Mouse (Mus musculus) kidney, postnatal 14 days (tissue): ENCODE results near the gene Ctnnd2.
A peak's percentile ranks its signal among the peaks of the same experiment; 100 is the strongest.
"Not testable (repeated sequence)": the region's sequence is repeated elsewhere in the genome, so short reads cannot be mapped to it uniquely, and the experiment has no call there.

ENCODE experiments used
- DNase-seq: peaks from one replicate; pipeline ENCODE4 v3.0.0; 2022; ENCODE audit warnings: mixed read lengths

Ctnnd2 gene

GRCm38 (mm10) chr15:30172391-30173281 is at the start of gene Ctnnd2:
Gene Ctnnd2 (plus strand): TSS chr15:30172593.
- peak; percentile 26 for DNase-seq

DNA sequence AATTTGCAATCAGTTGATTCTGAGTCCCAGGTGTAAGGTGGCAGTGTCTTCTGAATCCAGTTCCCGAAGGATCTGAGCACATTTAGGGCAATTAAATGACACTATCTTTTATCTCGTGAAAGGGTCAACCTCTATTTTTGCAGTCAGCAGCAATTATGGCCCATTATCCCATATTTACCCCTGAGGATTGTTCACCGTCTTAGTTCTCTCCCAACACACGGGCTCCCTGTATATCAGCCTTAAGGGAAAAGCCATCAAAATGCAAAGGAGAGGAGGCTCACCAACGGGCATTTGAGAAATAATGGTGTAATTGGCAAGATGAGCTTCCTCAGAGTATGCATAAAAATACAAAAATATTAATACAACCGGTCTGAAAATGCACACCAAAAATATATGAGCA is 41.7 kb upstream of the Ctnnd2 start:
- DNase-seq, result no peak

DNA sequence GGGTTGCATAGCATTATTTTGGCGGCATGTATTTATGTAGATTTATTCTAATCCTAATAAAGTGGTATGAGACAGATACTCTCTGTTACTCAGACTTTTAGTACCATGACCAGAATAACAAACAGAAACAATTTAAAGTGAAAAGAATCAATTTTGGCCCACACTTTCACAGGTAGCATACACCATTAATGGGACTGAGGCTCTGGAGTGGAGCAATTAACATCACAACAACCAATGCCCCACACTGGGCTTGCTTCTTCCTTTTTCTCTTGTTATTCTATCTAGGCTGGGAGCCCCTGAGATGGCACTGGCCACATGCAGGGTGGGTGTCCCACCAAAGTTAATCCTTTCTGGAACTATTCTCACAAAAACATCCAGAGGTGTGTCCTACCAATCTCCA is 32.8 kb upstream of the Ctnnd2 start:
- DNase-seq, result not testable (repeated sequence)

DNA sequence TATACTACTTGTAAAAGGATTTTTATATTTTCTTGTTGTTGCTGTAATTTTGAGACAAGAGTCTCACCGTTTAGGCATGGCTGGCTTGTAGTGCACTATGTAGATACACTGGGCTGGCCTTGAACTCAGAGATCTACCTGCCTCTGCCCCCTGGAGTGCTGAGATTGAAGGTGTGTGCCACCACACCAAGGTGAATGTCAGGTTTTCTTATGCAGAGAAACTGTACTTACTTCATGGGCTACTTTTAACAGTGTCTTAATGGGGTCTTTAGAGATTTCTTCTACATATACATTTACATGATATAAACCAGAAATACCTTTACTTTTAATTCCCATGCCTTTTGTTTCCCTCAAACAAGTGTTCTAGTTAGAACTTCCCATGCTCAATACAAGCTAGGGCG is 27.0 kb upstream of the Ctnnd2 start:
- no peak for DNase-seq

DNA sequence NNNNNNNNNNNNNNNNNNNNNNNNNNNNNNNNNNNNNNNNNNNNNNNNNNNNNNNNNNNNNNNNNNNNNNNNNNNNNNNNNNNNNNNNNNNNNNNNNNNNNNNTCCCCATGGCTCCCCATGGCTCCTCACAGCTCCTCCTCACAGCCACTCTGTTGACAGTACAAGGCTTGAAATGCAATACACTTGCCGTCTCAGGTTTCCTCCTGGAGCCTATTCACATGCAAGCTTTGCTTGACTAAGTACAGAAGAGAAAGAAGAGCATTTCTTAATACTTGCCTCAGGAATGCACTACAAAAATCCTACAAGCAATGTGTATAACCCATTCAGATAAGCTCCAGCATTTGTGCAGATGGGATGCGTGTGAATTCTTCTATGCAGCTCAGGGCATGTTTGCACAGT is 20.2 kb upstream of the Ctnnd2 start:
- no peak for DNase-seq

GRCm38 (mm10) chr15:30157975-30158374 is 14.4 kb upstream of the Ctnnd2 start:
- DNase-seq, result no peak

- no peak for DNase-seq
Observed at GRCm38 (mm10) chr15:30170031-30170430, 2.4 kb upstream of the Ctnnd2 start.

GRCm38 (mm10) chr15:30171493-30172195 is 749 bp upstream of the Ctnnd2 start:
- DNase-seq, result no peak

DNA sequence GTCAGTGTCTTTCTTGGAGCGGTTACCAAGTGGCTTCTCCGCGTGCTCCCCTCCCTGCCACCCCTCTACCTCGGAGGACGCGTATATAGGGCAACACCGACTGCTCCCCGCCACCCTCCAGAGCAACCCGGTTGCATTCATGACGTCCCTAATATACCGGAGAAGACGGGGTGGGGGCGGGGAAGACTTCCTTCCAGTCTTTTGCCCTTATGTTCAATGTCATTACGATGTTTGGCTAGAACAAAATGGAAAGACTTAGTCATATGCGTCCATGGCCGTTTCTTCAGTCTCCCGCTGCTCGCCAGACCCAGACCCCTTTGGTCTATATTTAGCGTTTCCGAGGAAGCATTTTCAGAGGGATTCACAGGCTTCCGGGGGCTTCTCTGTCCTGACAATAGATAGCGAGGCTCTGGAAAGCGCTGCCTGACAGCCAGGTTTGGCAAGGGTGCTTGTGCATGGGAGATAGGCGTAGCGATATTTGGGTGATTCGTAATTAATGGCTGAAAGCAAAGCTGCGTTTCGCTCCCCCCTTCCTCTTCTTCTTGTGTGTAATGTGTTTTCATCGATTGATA is 1.1 kb downstream of the Ctnnd2 start:
- DNase-seq, result no peak

GRCm38 (mm10) chr15:30174321-30174720 is 1.9 kb downstream of the Ctnnd2 start:
- DNase-seq, result no peak

- DNase-seq, result no peak
Observed at GRCm38 (mm10) chr15:30184020-30184419, 11.6 kb downstream of the Ctnnd2 start.

- no peak for DNase-seq
Observed at GRCm38 (mm10) chr15:30190872-30191271, 18.5 kb downstream of the Ctnnd2 start.

GRCm38 (mm10) chr15:30191931-30192668 is 19.7 kb downstream of the Ctnnd2 start:
- DNase-seq, result no peak

DNA sequence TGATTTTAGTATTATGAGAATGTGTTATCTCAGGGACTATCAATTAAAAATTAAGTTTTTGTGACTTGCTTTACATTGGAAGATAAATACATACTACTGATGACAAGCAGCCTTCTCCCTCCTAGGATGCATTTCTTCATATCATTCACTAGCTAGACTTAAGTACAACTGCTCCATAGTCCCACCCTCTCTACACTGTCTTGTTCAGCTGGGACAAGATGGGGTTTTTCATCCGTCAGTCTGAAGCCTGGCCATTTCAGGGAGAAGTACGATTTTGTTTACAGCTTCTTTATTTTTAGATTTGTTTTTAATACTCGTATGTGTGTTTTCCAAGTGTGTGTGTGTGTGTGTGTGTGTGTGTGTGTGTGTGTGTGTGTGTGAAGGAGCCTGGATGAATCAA is 26.0 kb downstream of the Ctnnd2 start:
- no peak for DNase-seq

DNA sequence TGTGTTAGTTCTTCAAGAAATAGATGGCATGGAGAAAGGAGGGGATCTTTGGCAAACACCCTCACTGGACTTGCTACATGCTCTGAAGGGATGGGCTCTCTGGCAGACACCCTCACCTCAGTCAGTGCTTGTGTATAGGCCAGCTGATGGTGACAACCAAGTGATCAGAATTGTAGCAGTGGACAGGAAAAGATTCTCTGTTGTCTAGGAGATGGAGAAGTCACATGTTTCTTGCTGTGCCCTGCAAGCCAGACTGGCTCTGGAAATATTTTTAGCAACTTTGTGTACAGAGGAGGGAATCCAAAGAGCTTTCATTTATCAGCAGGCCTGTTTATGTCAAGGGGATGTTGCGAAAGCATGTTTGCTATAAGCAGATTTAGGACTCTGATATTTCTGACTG is 27.4 kb downstream of the Ctnnd2 start:
- no peak for DNase-seq

GRCm38 (mm10) chr15:30201211-30201610 is 28.8 kb downstream of the Ctnnd2 start:
- no peak for DNase-seq

DNA sequence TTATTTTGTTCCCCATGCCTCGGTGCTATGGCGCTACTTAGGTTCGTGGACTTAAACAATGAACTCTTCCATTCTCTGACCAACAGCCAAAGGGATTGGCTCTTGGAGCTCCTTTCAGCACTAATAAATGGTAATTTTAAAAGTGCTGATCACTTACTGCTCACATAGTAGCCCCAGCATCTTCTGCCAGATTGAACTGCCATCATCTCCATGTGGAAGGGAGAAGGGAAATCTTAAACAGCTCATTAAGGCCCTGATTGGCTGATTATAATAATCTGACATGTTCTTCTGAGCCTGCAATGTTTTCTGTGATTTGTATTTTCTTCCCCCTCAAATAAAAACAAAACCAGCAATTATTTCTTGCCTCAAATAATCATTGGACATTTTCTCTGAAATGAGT is 29.2 kb downstream of the Ctnnd2 start:
- DNase-seq, result no peak

GRCm38 (mm10) chr15:30212746-30213145 is 40.4 kb downstream of the Ctnnd2 start:
- no peak for DNase-seq

DNA sequence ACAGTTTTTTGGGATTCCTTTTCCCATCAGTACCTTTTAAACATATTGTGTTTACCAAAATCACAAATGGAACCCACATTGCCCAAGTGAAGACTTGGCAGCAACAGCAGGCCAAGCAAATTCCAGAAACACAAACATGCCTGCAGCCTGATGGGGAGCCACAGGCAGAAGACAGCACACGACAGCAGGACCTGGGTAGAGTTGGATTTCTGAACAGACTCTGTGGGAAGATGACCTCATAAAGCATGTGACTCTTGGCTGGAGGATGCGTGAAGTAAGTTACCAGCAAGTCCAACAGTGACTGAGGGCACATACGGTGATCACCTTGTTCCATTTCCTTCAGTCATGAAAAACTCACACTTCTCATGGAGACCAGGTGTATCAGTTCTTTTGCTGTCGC is 43.5 kb downstream of the Ctnnd2 start:
- no peak for DNase-seq

GRCm38 (mm10) chr15:30229112-30229511 is 56.7 kb downstream of the Ctnnd2 start:
- DNase-seq, result no peak

GRCm38 (mm10) chr15:30235210-30236034 is 63.0 kb downstream of the Ctnnd2 start:
- no peak for DNase-seq

- no peak for DNase-seq
Observed at GRCm38 (mm10) chr15:30240881-30241280, 68.5 kb downstream of the Ctnnd2 start.
